Mouse (Mus musculus) heart, postnatal 14 days (tissue): ENCODE data around the gene Bicdl1. TPM values are rescaled to one million over a fixed set of nuclear protein-coding genes. Genes with fewer than 3 reads are reported as not detected.

ENCODE experiments used
- DNase-seq, 2 experiments: peaks; one replicate each; pipeline ENCODE4 v3.0.0; 2021 to 2022
- intact Hi-C: fragments of 180-260 bp; cut with DNase I; formaldehyde crosslinking; loops from one replicate; pipeline ENCODE4 v1.15.1; 2025
- microRNA-seq, 2 experiments: library from miRNA; unstranded; fragments of <30 nt; microRNA quantifications; one replicate each; pipeline ENCODE4 v1.2.0; 2021 to 2022
- total RNA-seq, 2 experiments: library from RNA; stranded (reverse); gene quantifications; 2 replicates each; pipeline ENCODE4 v1.2.3; 2021

Bicdl1 gene
- total RNA-seq, 2 experiments from 2014 or later, result 8.2 to 8.5 TPM

- intact Hi-C loops, result loop anchor here (5.0 kb wide), 1 partner anchor 284 kb away; the partner anchor contains the start of gene Cox6a1
- DNase-seq, result peak; percentile 98 to 99
These were observed 99.7 kb downstream of the Bicdl1 start, which contains the start of gene Rab35 for GRCm38 (mm10) chr5:115631505-115632357. TSS of gene Rab35 (plus strand) at chr5:115631908.

GRCm38 (mm10) chr5:115630291-115630690, 101.1 kb downstream of the Bicdl1 start:
- intact Hi-C loops, result loop anchor here (5.0 kb wide), 1 partner anchor 283 kb away; the partner anchor contains the start of gene Cox6a1
- no peak for DNase-seq

- intact Hi-C loops, result loop anchor here (5.0 kb wide), 1 partner anchor 282 kb away; the partner anchor contains the start of gene Cox6a1
- DNase-seq, result no peak
These were observed 101.7 kb downstream of the Bicdl1 start for GRCm38 (mm10) chr5:115629672-115630071.

GRCm38 (mm10) chr5:115628083-115628482, 103.3 kb downstream of the Bicdl1 start:
- DNase-seq, result no peak
- intact Hi-C loops, result no loop called here

GRCm38 (mm10) chr5:115626237-115626886, 105.1 kb downstream of the Bicdl1 start:
- intact Hi-C loops, result no loop called here
- no peak for DNase-seq

GRCm38 (mm10) chr5:115623694-115624440, 107.6 kb downstream of the Bicdl1 start:
- intact Hi-C loops, result no loop called here
- no peak for DNase-seq

- no peak for DNase-seq
- intact Hi-C loops, result no loop called here
These were observed 108.7 kb downstream of the Bicdl1 start for GRCm38 (mm10) chr5:115622686-115623085.

- intact Hi-C loops, result no loop called here
- DNase-seq, result no peak
These were observed 111.7 kb downstream of the Bicdl1 start for GRCm38 (mm10) chr5:115619690-115620089.

GRCm38 (mm10) chr5:115614948-115615347, 116.5 kb downstream of the Bicdl1 start:
- peak; percentile 69 to 81 for DNase-seq
- intact Hi-C loops, result no loop called here

GRCm38 (mm10) chr5:115613332-115613731, 118.1 kb downstream of the Bicdl1 start:
- no peak for DNase-seq
- intact Hi-C loops, result no loop called here

GRCm38 (mm10) chr5:115611566-115611965, 119.9 kb downstream of the Bicdl1 start:
- no peak for DNase-seq
- intact Hi-C loops, result no loop called here

- no peak for DNase-seq
- intact Hi-C loops, result no loop called here
These were observed 127.9 kb downstream of the Bicdl1 start for GRCm38 (mm10) chr5:115603561-115603960.

Small RNA genes lying within 50 kb of the gene (microRNA-seq; reads per million reads assigned to microRNA genes)
- 0 to 0.12 reads per million in 2 experiments for gene Mir7030

Other genes starting within 250 kb of the Bicdl1 start
- gene Sirt4, start 246.9 kb downstream of the Bicdl1 start, total RNA-seq, result 10 to 100 TPM; 17.9 to 18.7 TPM
- 10 to 100 TPM; 52.4 to 54.2 TPM for gene Pxn, start 224.9 kb downstream of the Bicdl1 start, total RNA-seq
- gene Rplp0, start 172.2 kb downstream of the Bicdl1 start, total RNA-seq, result 100 to 1,000 TPM; 645 to 715 TPM
- 10 to 100 TPM; 45.1 to 46.6 TPM for gene Gcn1l1, start 166.4 kb downstream of the Bicdl1 start, total RNA-seq
- gene Rab35, start 99.7 kb downstream of the Bicdl1 start, total RNA-seq, result 10 to 100 TPM; 41.5 to 41.8 TPM
- 1 to 10 TPM; 4.0 to 5.4 TPM for gene Cit, start 113.7 kb upstream of the Bicdl1 start, total RNA-seq